Comparison of ENCODE assay signal across 8 mouse cellular contexts in genomic region chr8:10230746-10231369, GRCm38 (mm10).
DNase-seq lines count a peak whose midpoint lies in the region; ATAC-seq and TF ChIP-seq lines count a peak whose summit lies in the region.

No protein-coding gene starts in this region.

- no peak overlapping the region for H3K4me3 ChIP-seq in kidney, embryonic 16.5 days (ENCODE audit: low read length)
- H3K4me3 ChIP-seq in liver, embryonic 14.5 days (ENCODE audit: insufficient read depth in 1 of 2, low read depth in 2 of 2, low read length in 2 of 2) = no peak overlapping the region

- POLR2A ChIA-PET in Patski (lab: Charles Lee) = no interaction called here

- H3K36me3 ChIP-seq in kidney, embryonic 16.5 days (ENCODE audit: insufficient read depth, low read length) = no peaks in the 10 kb centered on the region
- no peaks in the 10 kb centered on the region for H3K36me3 ChIP-seq in liver, embryonic 14.5 days (replicated peaks; ENCODE audit: control insufficient read depth, insufficient read depth, low read depth)

- H3K4me2 ChIP-seq in kidney, embryonic 16.5 days (replicated peaks; ENCODE audit: low read depth, low read length) = no peak overlapping the region
- H3K4me2 ChIP-seq in liver, embryonic 14.5 days (ENCODE audit: low read depth) = no peak overlapping the region

- no peak for ATAC-seq in kidney, embryonic 16.5 days (ENCODE audit: low FRiP score, low TSS enrichment)
- no peak for ATAC-seq in Patski
- no peak for ATAC-seq in liver, embryonic 14.5 days (ENCODE audit: insufficient read depth)

- no peaks in the 10 kb centered on the region for H3K9me3 ChIP-seq in kidney, embryonic 16.5 days (ENCODE audit: low read length)
- no peaks in the 10 kb centered on the region for H3K9me3 ChIP-seq in liver, embryonic 14.5 days (ENCODE audit: control insufficient read depth, low read length)

- TF ChIP-seq EP300 in liver, embryonic 14.5 days (IDR thresholded peaks at IDR 0.05; ENCODE audit: low read depth) = no peak

- in situ Hi-C loops in Patski (cut with MboI; ENCODE audit: low pct_unique_long_range_greater_than_20kb) = no loop called here

- H3K9ac ChIP-seq in kidney, embryonic 16.5 days (replicated peaks; ENCODE audit: low read length) = no peak overlapping the region
- H3K9ac ChIP-seq in liver, embryonic 14.5 days (replicated peaks) = no peak overlapping the region

- DNase-seq in kidney, adult 18-20 months = peak; percentile 18
- no peak for DNase-seq in Patski (ENCODE audit: low read depth, low spot score)
- peak; percentile 47 for DNase-seq in embryo, embryonic 11.5 days (ENCODE audit: low read depth, low spot score)
- peak; percentile 14 to 48 for DNase-seq in kidney, adult 8-10 months
- DNase-seq in liver, embryonic 14.5 days (ENCODE audit: low read depth in 3 of 3, low spot score in 3 of 3) = peak; percentile 6 to 7 (median 7)
- peak; percentile 80 to 84 for DNase-seq in right cerebral cortex, postnatal 10 days (ENCODE audit: low spot score in 2 of 2)
- no peak for DNase-seq in urinary bladder, postnatal 10 days (ENCODE audit: low spot score)

- H3K27me3 ChIP-seq in kidney, embryonic 16.5 days (ENCODE audit: insufficient read depth, low read length) = no peaks in the 10 kb centered on the region
- H3K27me3 ChIP-seq in Patski = peaks cover 34% of the 10 kb centered on the region
- no peaks in the 10 kb centered on the region for H3K27me3 ChIP-seq in liver, embryonic 14.5 days (ENCODE audit: control insufficient read depth, insufficient read depth, low read length)

- TF ChIP-seq CTCF in Patski (IDR thresholded peaks at IDR 0.05) = peak; percentile 77
- peak; percentile 61 for TF ChIP-seq CTCF in liver, embryonic 14.5 days (IDR thresholded peaks at IDR 0.05; ENCODE audit: low read depth)

- H3K27ac ChIP-seq in kidney, embryonic 16.5 days (ENCODE audit: low read length) = no peak overlapping the region
- no peak overlapping the region for H3K27ac ChIP-seq in liver, embryonic 14.5 days

- 57% methylated on average over 8 of the region's 8 CpGs for WGBS in kidney, embryonic 16.5 days
- WGBS in liver, embryonic 14.5 days (ENCODE audit: insufficient replicate concordance) = 43% methylated on average over 8 of the region's 8 CpGs

- no peaks in the 10 kb centered on the region for H3K4me1 ChIP-seq in kidney, embryonic 16.5 days (ENCODE audit: insufficient read depth, low read length)
- H3K4me1 ChIP-seq in liver, embryonic 14.5 days (replicated peaks; ENCODE audit: control insufficient read depth in 2 of 2, insufficient read depth in 2 of 2, low read length in 1 of 2) = no peaks in the 10 kb centered on the region

- CTCF ChIA-PET in Patski (lab: Charles Lee) = interaction anchor here (0.7 to 2.1 kb wide), 3 partner anchors 10 to 185 kb away, joined by 3 to 5 read pairs (median 3); no protein-coding TSS in a partner anchor

Comparison
In these comparisons a context has a peak if more than half of its experiments do, and no peak if none do; other contexts are left out.
1. DNase-seq: peak in kidney, adult 18-20 months (single experiment), embryo, embryonic 11.5 days (single experiment), kidney, adult 8-10 months (2 of 2), liver, embryonic 14.5 days (3 of 3) and right cerebral cortex, postnatal 10 days (2 of 2); none in Patski (single experiment) and urinary bladder, postnatal 10 days (single experiment).